Mouse (Mus musculus) G1E (cell line): ENCODE results near the gene Cldn3.

Experiments used
- CTCF ChIP-seq: IDR thresholded peaks from 2 replicates; pipeline ENCODE4 v1.5.1; 2012; ENCODE audit warnings: low read depth, low read length, inconsistent platforms, mixed read lengths
- GATA1 ChIP-seq: IDR thresholded peaks from 2 replicates; pipeline ENCODE4 v1.6.1; 2012; ENCODE audit warnings: borderline replicate concordance, low read length, inconsistent platforms, mixed read lengths
- GATA2 ChIP-seq: IDR thresholded peaks from 2 replicates; pipeline ENCODE4 v1.6.1; 2012; ENCODE audit warnings: low read depth, low read length, inconsistent platforms, borderline replicate concordance
- POLR2AphosphoS5 ChIP-seq: IDR thresholded peaks from 2 replicates; pipeline ENCODE4 v1.6.1; 2012; ENCODE audit warnings: low read depth, low read length, inconsistent platforms; ENCODE audit not compliant: insufficient replicate concordance
- TAL1 ChIP-seq: conservative IDR thresholded peaks from 2 replicates; pipeline ENCODE4 v1.6.1; 2012; ENCODE audit warnings: low read depth, low read length, inconsistent platforms, mixed read lengths

- no peak for TF ChIP-seq CTCF
- no peak for TF ChIP-seq TAL1
- TF ChIP-seq GATA2: no peak
- no peak for TF ChIP-seq GATA1
- TF ChIP-seq POLR2AphosphoS5: no peak
Measured at GRCm38 (mm10) chr5:134955491-134955890, 30.5 kb upstream of the Cldn3 start.
